Mouse (Mus musculus) megakaryocyte, embryonic 14.5 days (primary cell): ENCODE data around the gene Zcchc3. TPM values are rescaled to one million over a fixed set of nuclear protein-coding genes. Genes with fewer than 3 reads are reported as not detected.
"Not testable (repeated sequence)": the region's sequence is repeated elsewhere in the genome, so short reads cannot be mapped to it uniquely, and the experiment has no call there.

Experiments used
- H3K27me3 ChIP-seq: replicated peaks from 2 replicates; pipeline ENCODE3; 2012; ENCODE audit warnings: inconsistent platforms
- H3K36me3 ChIP-seq: replicated peaks from 2 replicates; pipeline ENCODE3; 2012; ENCODE audit warnings: low read length, inconsistent platforms, mixed read lengths
- H3K4me1 ChIP-seq: 2 replicates; pipeline ENCODE4 v1.6.1; 2012; ENCODE audit warnings: inconsistent platforms
- H3K4me3 ChIP-seq: replicated peaks from 2 replicates; pipeline ENCODE3; 2012; ENCODE audit warnings: moderate library complexity, mild to moderate bottlenecking, inconsistent platforms
- H3K9me3 ChIP-seq: 2 replicates; pipeline ENCODE4 v1.6.1; 2012; ENCODE audit warnings: inconsistent platforms
- FLI1 ChIP-seq: IDR thresholded peaks from 2 replicates; pipeline ENCODE4 v1.6.1; 2012; ENCODE audit warnings: low read length, inconsistent platforms, mixed read lengths
- GATA1 ChIP-seq: IDR thresholded peaks from 3 replicates; pipeline ENCODE4 v1.6.1; 2012; ENCODE audit warnings: mixed read lengths, low read length, inconsistent platforms, borderline replicate concordance
- polyA plus RNA-seq: library from polyadenylated mRNA; stranded (reverse); fragments of >175 nt; gene quantifications from 2 replicates; pipeline ENCODE4 v1.2.3, GENCODE M21; 2012; ENCODE audit warnings: low replicate concordance; ENCODE audit not compliant: insufficient read depth

Zcchc3 gene
- polyA plus RNA-seq, 1 experiment = 7.9 TPM

GRCm38 (mm10) chr2:152436405-152436901 lies 21.6 kb upstream of the Zcchc3 start:
- Histone ChIP-seq H3K9me3 (peaks cover 4% of the 10 kb centered on the region), H3K36me3 (peaks cover 3% of the 10 kb centered on the region), H3K4me3 (no peak overlapping the region), H3K27me3 (peaks cover 37% of the 10 kb centered on the region), H3K4me1 (peaks cover 32% of the 10 kb centered on the region)
- no peak for TF ChIP-seq GATA1
- no peak for TF ChIP-seq FLI1

GRCm38 (mm10) chr2:152428481-152428880 lies 13.7 kb upstream of the Zcchc3 start:
- H3K4me1 ChIP-seq = peaks cover 21% of the 10 kb centered on the region
- peaks cover 14% of the 10 kb centered on the region for H3K27me3 ChIP-seq
- peaks cover 15% of the 10 kb centered on the region for H3K9me3 ChIP-seq
- H3K4me3 ChIP-seq, H3K36me3 ChIP-seq: not testable (repeated sequence)

- H3K4me1 ChIP-seq = peaks cover 11% of the 10 kb centered on the region
- no peak overlapping the region for H3K4me3 ChIP-seq
- H3K36me3 ChIP-seq = peaks cover 10% of the 10 kb centered on the region
- TF ChIP-seq FLI1 = no peak
- TF ChIP-seq GATA1 = no peak
- peaks cover 20% of the 10 kb centered on the region for H3K9me3 ChIP-seq
- H3K27me3 ChIP-seq = peaks cover 11% of the 10 kb centered on the region
These were observed 12.7 kb upstream of the Zcchc3 start for GRCm38 (mm10) chr2:152427493-152427892.

- no peak overlapping the region for H3K4me3 ChIP-seq
- H3K4me1 ChIP-seq = peaks cover 33% of the 10 kb centered on the region
- no peak for TF ChIP-seq GATA1
- no peak for TF ChIP-seq FLI1
These were observed 959 bp upstream of the Zcchc3 start for GRCm38 (mm10) chr2:152415786-152416185.

GRCm38 (mm10) chr2:152415287-152415686 lies 460 bp upstream of the Zcchc3 start, which contains the start of gene 6820408C15Rik:
6820408C15Rik (plus strand) TSS chr2:152415587.
- peak within 1 kb of the TSS; percentile 94 for H3K4me3 ChIP-seq
- H3K36me3 ChIP-seq = peaks cover 26% of the 10 kb centered on the region
- TF ChIP-seq GATA1 (no peak), FLI1 (no peak)
- peaks cover 23% of the 10 kb centered on the region for H3K27me3 ChIP-seq
- H3K9me3 ChIP-seq = peaks cover 66% of the 10 kb centered on the region
- H3K4me1 ChIP-seq = peaks cover 34% of the 10 kb centered on the region

More at GRCm38 (mm10) chr2:152415786-152416185, 959 bp upstream of the Zcchc3 start:
- Histone ChIP-seq H3K9me3 (peaks cover 71% of the 10 kb centered on the region), H3K27me3 (peaks cover 23% of the 10 kb centered on the region), H3K36me3 (peaks cover 26% of the 10 kb centered on the region)

- Histone ChIP-seq H3K36me3 (peaks cover 24% of the 10 kb centered on the region), H3K27me3 (peaks cover 25% of the 10 kb centered on the region), H3K4me3 (peak overlapping the region; percentile 94), H3K9me3 (peaks cover 55% of the 10 kb centered on the region), H3K4me1 (peaks cover 34% of the 10 kb centered on the region)
- TF ChIP-seq FLI1 = no peak
- no peak for TF ChIP-seq GATA1
These were observed 852 bp downstream of the Zcchc3 start for GRCm38 (mm10) chr2:152413765-152414584.

GRCm38 (mm10) chr2:152413158-152413764 lies 1.6 kb downstream of the Zcchc3 start:
- no peak for TF ChIP-seq FLI1
- H3K4me1 ChIP-seq = peaks cover 34% of the 10 kb centered on the region
- H3K9me3 ChIP-seq = peaks cover 50% of the 10 kb centered on the region

GRCm38 (mm10) chr2:152412526-152413157 lies 2.2 kb downstream of the Zcchc3 start:
- no peak overlapping the region for H3K4me3 ChIP-seq
- peaks cover 34% of the 10 kb centered on the region for H3K4me1 ChIP-seq
- H3K36me3 ChIP-seq = peaks cover 17% of the 10 kb centered on the region
- H3K9me3 ChIP-seq = peaks cover 48% of the 10 kb centered on the region
- H3K27me3 ChIP-seq = peaks cover 25% of the 10 kb centered on the region
- TF ChIP-seq FLI1 = no peak
- no peak for TF ChIP-seq GATA1

More at GRCm38 (mm10) chr2:152413158-152413764, 1.6 kb downstream of the Zcchc3 start:
- peak overlapping the region; percentile 94 for H3K4me3 ChIP-seq
- peaks cover 17% of the 10 kb centered on the region for H3K36me3 ChIP-seq
- peaks cover 25% of the 10 kb centered on the region for H3K27me3 ChIP-seq

- H3K36me3 ChIP-seq = peaks cover 14% of the 10 kb centered on the region
- TF ChIP-seq FLI1 = no peak
- H3K27me3 ChIP-seq = peaks cover 25% of the 10 kb centered on the region
- peaks cover 48% of the 10 kb centered on the region for H3K9me3 ChIP-seq
- H3K4me3 ChIP-seq = no peak overlapping the region
- H3K4me1 ChIP-seq = peaks cover 38% of the 10 kb centered on the region
These were observed 3.4 kb downstream of the Zcchc3 start for GRCm38 (mm10) chr2:152411471-152411870.

GRCm38 (mm10) chr2:152410971-152411371 lies 3.9 kb downstream of the Zcchc3 start:
- H3K4me3 ChIP-seq = no peak overlapping the region
- TF ChIP-seq GATA1 = no peak
- no peak for TF ChIP-seq FLI1
- peaks cover 10% of the 10 kb centered on the region for H3K36me3 ChIP-seq
- peaks cover 43% of the 10 kb centered on the region for H3K9me3 ChIP-seq
- peaks cover 25% of the 10 kb centered on the region for H3K27me3 ChIP-seq
- H3K4me1 ChIP-seq = peaks cover 43% of the 10 kb centered on the region
